Mouse (Mus musculus): Measurements from ENCODE around the gene Smco4.
"Not testable (repeated sequence)": the region's sequence is repeated elsewhere in the genome, so short reads cannot be mapped to it uniquely, and the experiment has no call there.

Smco4 gene

DNA sequence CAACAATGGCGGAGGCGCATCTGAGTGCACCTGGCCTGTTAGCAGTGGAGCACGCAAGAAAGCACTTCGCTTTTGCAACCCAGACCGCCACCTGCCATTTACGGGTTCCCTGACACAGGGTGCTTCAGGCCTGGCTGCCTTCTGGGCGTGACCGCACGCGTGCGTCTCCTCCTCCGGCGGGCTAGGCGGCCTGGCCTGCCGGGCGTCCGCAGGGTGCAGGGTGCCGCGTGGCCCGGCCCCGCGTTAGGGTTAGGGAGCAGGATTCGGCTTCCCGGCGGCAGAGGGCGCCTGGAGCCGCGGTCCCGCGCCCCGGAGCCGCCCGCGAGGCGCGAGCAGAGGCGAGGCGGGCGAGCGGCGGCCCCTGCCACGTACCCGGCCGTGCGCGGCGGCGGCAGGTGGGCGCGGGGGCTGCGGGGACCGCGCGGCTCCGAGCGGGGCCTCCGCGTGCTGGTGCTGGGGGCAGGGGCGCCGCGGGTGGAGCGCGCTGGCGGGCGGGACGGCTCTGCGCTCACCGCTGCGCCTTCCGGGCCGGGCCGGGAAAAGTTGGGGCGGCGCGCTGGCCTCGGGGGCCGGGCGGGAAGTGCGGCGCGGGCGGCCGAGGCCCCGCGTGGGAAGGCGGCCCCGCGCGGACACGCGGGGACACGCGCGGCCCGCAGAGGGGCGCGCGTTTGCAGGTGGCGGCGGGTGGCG is at the start of gene Smco4:
Smco4 (plus strand) TSS at position 198 of the 690 bp plus-strand sequence.
- peak; percentile 80 for DNase-seq (ENCODE audit: extremely low spot score)

GRCm38 (mm10) chr9:15447397-15447796 is 45.8 kb upstream of the Smco4 start:
- DNase-seq (ENCODE audit: extremely low spot score): no peak

- DNase-seq (ENCODE audit: extremely low spot score): no peak
Observed at GRCm38 (mm10) chr9:15450921-15451320, 42.3 kb upstream of the Smco4 start.

GRCm38 (mm10) chr9:15472256-15472655 is 21.0 kb upstream of the Smco4 start:
- DNase-seq (ENCODE audit: extremely low spot score): no peak

GRCm38 (mm10) chr9:15473206-15473605 is 20.0 kb upstream of the Smco4 start:
- DNase-seq (ENCODE audit: extremely low spot score): no peak

DNA sequence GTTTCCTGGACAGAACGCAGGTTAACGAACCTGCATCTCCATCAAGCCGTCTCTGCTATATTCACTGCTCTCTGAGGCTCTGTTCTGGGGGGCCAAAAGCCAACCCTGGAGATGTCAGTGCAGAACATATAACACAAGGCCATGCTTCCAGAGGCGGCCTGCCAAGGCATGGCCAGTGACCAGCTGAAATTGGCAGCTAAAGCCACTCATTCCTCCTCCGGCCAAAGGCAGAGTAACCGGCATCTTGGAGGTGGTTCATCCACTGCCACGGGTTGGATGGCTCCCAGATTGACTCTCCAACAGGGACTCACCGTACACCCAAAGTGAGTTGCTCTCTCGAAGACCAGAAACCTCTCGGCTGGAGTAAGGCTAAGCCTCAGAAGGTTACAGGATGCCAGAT is 15.7 kb upstream of the Smco4 start:
- no peak for DNase-seq (ENCODE audit: extremely low spot score)

DNA sequence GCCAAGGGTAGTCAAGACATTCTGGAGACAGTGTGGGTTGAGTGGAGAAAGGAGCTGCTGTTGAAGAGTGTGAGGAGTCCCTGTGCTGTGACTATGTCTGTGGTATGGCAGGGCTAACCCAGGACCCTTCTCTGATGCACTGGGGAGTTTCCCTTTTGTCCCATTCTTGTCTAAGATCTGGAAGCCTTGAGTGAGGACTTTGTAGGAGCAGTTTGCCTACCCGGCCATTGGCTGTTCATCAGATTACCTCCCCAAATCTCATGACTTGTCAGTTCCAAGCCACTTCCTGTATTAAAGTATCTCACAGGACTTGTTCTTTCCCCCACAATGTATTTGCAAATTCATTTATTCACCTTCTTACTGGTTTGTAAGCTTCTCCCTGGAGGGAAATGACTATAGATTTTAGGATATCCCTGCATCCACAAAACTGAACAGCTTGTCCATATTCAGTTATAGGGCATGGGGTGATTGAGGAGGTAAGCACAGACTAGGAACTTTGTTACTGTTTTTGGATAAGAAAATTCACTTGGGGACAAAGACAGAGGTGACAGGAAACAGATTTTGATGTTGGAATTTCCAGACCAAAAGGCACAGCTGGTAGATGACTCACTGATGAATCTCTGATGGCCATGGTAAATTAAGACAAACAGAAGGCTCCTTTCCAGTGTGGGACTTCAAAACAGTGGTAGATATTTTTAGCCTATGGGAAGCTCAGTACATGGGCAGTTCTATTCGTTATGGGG is 5.4 kb upstream of the Smco4 start:
- DNase-seq (ENCODE audit: extremely low spot score): no peak

DNA sequence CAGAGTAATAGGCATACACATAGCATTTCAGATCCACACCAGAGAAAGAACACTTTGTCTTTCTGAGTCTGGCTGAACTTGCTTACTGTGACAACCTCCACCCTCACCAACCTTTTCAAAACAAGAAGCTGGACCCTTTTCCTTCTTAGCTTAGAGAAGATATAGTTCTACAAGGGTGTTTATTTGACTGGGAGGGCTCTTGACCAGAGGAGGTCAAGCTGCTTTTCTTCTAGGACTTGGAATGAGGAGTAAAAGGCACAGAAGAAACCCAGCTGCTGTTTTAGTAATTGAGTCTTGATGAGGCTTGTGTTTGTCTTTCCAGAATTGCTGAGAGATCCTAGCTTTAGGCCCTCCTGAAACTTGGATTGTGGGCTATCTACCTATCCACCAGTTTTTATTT is 3.9 kb upstream of the Smco4 start:
- no peak for DNase-seq (ENCODE audit: extremely low spot score)

- no peak for DNase-seq (ENCODE audit: extremely low spot score)
Observed at GRCm38 (mm10) chr9:15490331-15491100, 2.7 kb upstream of the Smco4 start.

- DNase-seq (ENCODE audit: extremely low spot score): no peak
Observed at GRCm38 (mm10) chr9:15491686-15492085, 1.5 kb upstream of the Smco4 start.

DNA sequence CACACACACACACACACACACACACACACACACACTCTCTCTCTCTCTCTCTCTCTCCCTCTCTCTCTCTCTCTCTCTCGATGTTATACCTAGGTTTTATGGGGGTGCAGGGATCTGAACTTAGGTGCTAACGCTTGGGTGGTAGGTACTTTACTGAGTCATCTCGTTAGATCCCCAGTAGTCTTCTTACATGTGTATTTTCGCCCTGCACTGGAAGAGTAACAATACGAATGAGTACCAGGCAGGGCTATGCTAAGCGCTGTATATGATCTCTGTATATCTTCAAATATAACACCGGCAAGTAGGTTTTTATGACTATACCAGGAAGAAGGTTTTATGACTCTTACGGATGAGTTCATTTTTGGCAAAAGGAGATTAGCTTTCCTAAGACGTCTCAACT is 831 bp upstream of the Smco4 start:
- no peak for DNase-seq (ENCODE audit: extremely low spot score)

GRCm38 (mm10) chr9:15493925-15494558 is 810 bp downstream of the Smco4 start:
- DNase-seq (ENCODE audit: extremely low spot score): peak; percentile 84

DNA sequence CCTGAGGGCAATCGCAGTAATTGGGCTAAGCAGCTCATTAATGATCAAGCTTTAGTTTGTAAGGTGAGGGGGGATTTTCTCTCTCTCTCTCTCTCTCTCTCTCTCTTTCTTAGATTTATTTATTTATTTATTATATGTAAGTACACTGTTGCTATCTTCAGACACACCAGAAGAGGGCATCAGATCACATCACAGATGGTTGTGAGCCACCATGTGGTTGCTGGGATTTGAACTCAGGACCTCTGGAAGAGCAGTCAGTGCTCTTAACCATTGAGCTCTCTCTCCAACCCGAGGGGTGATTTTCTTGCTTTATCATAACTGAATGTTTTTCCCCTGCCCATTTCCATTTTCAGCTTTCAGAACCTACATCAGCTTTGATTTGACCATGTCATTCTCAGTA is 2.0 kb downstream of the Smco4 start:
- not testable (repeated sequence) for DNase-seq (ENCODE audit: extremely low spot score)

GRCm38 (mm10) chr9:15495921-15496577 is 2.8 kb downstream of the Smco4 start:
- peak; percentile 69 for DNase-seq (ENCODE audit: extremely low spot score)

DNA sequence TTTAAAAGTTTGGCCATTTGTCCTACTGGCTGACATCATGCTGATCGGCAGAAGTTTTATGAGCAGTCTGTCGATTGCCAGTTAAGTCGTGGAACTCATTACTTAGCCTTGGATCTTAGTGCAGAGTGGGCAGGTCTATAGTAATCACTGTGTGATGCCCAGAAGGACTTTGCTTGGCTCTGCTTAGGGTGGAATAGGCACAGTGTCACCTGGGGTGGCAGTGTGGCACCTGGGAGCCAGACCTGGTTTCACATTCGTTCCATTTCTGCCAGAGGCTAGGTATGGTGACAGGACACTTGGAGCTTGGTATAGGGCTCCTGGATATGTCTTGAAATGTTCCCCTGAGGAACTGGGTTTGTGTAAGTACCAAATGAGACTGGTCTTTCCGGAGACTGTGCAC is 6.8 kb downstream of the Smco4 start:
- DNase-seq (ENCODE audit: extremely low spot score): no peak

- DNase-seq (ENCODE audit: extremely low spot score): no peak
Observed at GRCm38 (mm10) chr9:15501319-15502256, 8.4 kb downstream of the Smco4 start.

- DNase-seq (ENCODE audit: extremely low spot score): no peak
Observed at GRCm38 (mm10) chr9:15502476-15502875, 9.2 kb downstream of the Smco4 start.

DNA sequence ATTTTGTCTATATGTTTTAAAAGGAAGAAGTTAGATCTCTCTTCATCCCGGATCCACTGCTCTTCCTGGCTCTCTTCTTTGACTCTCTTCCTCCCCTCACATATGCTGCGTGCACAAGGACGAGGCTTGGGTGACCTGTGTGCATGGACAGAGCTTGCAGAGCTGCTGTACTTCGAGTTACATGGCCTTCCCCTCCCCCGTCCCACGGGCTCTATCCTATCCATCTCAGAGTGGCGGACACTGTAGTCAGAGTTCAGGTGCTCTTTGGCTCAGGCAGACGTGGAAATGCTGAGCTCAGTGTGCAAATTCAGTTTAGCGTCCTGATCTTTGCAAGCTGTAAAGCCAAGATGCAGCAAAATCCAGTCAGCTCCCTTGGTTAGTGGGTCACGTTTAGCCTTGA is 10.1 kb downstream of the Smco4 start:
- no peak for DNase-seq (ENCODE audit: extremely low spot score)

DNA sequence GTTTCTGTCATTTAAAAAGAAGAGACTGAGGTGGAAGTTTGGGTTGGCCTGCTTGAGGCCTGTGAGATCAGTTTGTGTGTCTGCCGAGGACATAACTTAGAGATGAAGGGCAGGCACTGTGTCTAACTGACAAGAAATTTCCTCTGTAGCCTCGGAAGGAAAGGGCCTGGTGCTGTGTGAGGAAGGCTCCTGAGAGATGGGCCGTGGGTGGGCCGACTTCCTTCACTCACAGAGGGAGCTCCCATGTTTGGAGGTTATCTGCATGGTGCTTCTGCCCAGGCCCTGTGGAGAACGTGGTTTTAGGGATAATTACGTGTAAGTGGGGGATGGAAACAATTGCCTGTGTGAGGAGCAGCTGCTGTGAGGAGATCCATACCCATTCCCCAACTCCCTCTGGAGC is 10.6 kb downstream of the Smco4 start:
- no peak for DNase-seq (ENCODE audit: extremely low spot score)

GRCm38 (mm10) chr9:15505288-15505687 is 12.1 kb downstream of the Smco4 start:
- no peak for DNase-seq (ENCODE audit: extremely low spot score)

GRCm38 (mm10) chr9:15506863-15507262 is 13.6 kb downstream of the Smco4 start:
- DNase-seq (ENCODE audit: extremely low spot score): no peak

Data from embryo, embryonic 9.5 days (tissue).